Mouse (Mus musculus): ENCODE measurements around the gene Prss28.

GRCm38 (mm10) chr17:25320819-25321218, 12.4 kb downstream of the Prss28 start:
- TF ChIP-seq UBTF (IDR thresholded peaks at IDR 0.05; ENCODE audit: low read depth, low read length), result no peak
- TF ChIP-seq POLR2A (IDR thresholded peaks at IDR 0.05; ENCODE audit: low read depth, low read length), result no peak
- TF ChIP-seq NRF1 (IDR thresholded peaks at IDR 0.05; ENCODE audit: low read depth, low read length), result no peak
- no peak for TF ChIP-seq SIN3A (IDR thresholded peaks at IDR 0.05; ENCODE audit: low read length)
- TF ChIP-seq USF1 (IDR thresholded peaks at IDR 0.05; ENCODE audit: low read depth, low read length), result no peak
- no peak for TF ChIP-seq CHD2 (IDR thresholded peaks at IDR 0.05; ENCODE audit: low read length)
- TF ChIP-seq ZC3H11A (IDR thresholded peaks at IDR 0.05; ENCODE audit: low read depth, low read length), result no peak
- TF ChIP-seq CTCF (conservative IDR thresholded peaks at IDR 0.05 in 1 of 2, IDR thresholded peaks at IDR 0.05 in 1 of 2; ENCODE audit: low read depth in 2 of 2, low read length in 2 of 2), result no peak
- TF ChIP-seq MAX (IDR thresholded peaks at IDR 0.05; ENCODE audit: low read length), result no peak
